Mouse (Mus musculus) testis, adult 2 months (tissue): ENCODE data around the gene Fnbp1. TPM values are rescaled to one million over a fixed set of nuclear protein-coding genes. Genes with fewer than 3 reads are reported as not detected.

Source experiments
- H3K27ac ChIP-seq: fragments of 200-500 bp; 2 replicates; pipeline ENCODE4 v1.5.1; 2012; ENCODE audit warnings: low read depth, low read length; ENCODE audit not compliant: control insufficient read depth, insufficient read depth
- H3K27me3 ChIP-seq: fragments of 200-500 bp; 2 replicates; pipeline ENCODE4 v1.6.1; 2012; ENCODE audit warnings: mild to moderate bottlenecking, low read length, moderate library complexity; ENCODE audit not compliant: control insufficient read depth, insufficient read depth
- H3K36me3 ChIP-seq: fragments of 200-500 bp; 2 replicates; pipeline ENCODE4 v1.6.1; 2012; ENCODE audit warnings: mild to moderate bottlenecking, low read length; ENCODE audit not compliant: control insufficient read depth, insufficient read depth
- H3K4me1 ChIP-seq: fragments of 200-500 bp; 2 replicates; pipeline ENCODE4 v1.6.1; 2012; ENCODE audit warnings: low read length; ENCODE audit not compliant: control insufficient read depth, insufficient read depth
- H3K4me3 ChIP-seq: fragments of 200-500 bp; 2 replicates; pipeline ENCODE4 v1.5.1; 2012; ENCODE audit warnings: low read depth, mild to moderate bottlenecking, low read length, moderate library complexity, mixed read lengths; ENCODE audit not compliant: control insufficient read depth
- CTCF ChIP-seq: fragments of 200-500 bp; IDR thresholded peaks from 2 replicates; pipeline ENCODE4 v1.5.1; 2012; ENCODE audit warnings: low read depth, mild to moderate bottlenecking, inconsistent platforms, low read length, moderate library complexity; ENCODE audit not compliant: control insufficient read depth, insufficient read depth, insufficient replicate concordance
- POLR2A ChIP-seq: fragments of 200-500 bp; IDR thresholded peaks from 2 replicates; pipeline ENCODE4 v1.6.1; 2012; ENCODE audit warnings: low read depth, mild to moderate bottlenecking, inconsistent platforms, low read length, moderate library complexity; ENCODE audit not compliant: control insufficient read depth
- polyA plus RNA-seq: library from polyadenylated mRNA; depleted of rRNA; stranded (reverse); fragments of >200 nt; gene quantifications from 2 replicates; pipeline ENCODE4 v1.2.3, GENCODE M21; 2012

The Fnbp1 gene
- polyA plus RNA-seq, 1 experiment: 6.3 TPM

- H3K36me3 ChIP-seq: no peaks in the 10 kb centered on the region
- H3K4me1 ChIP-seq: no peaks in the 10 kb centered on the region
- no peak overlapping the region for H3K27ac ChIP-seq
- TF ChIP-seq CTCF: no peak
- TF ChIP-seq POLR2A: no peak
- no peaks in the 10 kb centered on the region for H3K27me3 ChIP-seq
- H3K4me3 ChIP-seq: no peak overlapping the region
These were observed 35.8 kb downstream of the Fnbp1 start for GRCm38 (mm10) chr2:31106004-31106403.

- H3K4me3 ChIP-seq: no peak overlapping the region
- no peaks in the 10 kb centered on the region for H3K27me3 ChIP-seq
- H3K36me3 ChIP-seq: no peaks in the 10 kb centered on the region
- H3K27ac ChIP-seq: no peak overlapping the region
- TF ChIP-seq CTCF (no peak), POLR2A (no peak)
- H3K4me1 ChIP-seq: no peaks in the 10 kb centered on the region
These were observed 36.5 kb downstream of the Fnbp1 start for GRCm38 (mm10) chr2:31105279-31105678.

GRCm38 (mm10) chr2:31103321-31103720 is 38.5 kb downstream of the Fnbp1 start:
- H3K27me3 ChIP-seq: no peaks in the 10 kb centered on the region
- H3K36me3 ChIP-seq: no peaks in the 10 kb centered on the region
- H3K27ac ChIP-seq: no peak overlapping the region
- H3K4me1 ChIP-seq: no peaks in the 10 kb centered on the region
- no peak for TF ChIP-seq POLR2A
- no peak for TF ChIP-seq CTCF
- H3K4me3 ChIP-seq: no peak overlapping the region

GRCm38 (mm10) chr2:31101285-31101684 is 40.5 kb downstream of the Fnbp1 start:
- Histone ChIP-seq H3K27me3 (no peaks in the 10 kb centered on the region), H3K4me3 (no peak overlapping the region), H3K36me3 (no peaks in the 10 kb centered on the region), H3K4me1 (no peaks in the 10 kb centered on the region), H3K27ac (no peak overlapping the region)
- TF ChIP-seq CTCF (no peak), POLR2A (no peak)

- no peaks in the 10 kb centered on the region for H3K4me1 ChIP-seq
- H3K27me3 ChIP-seq: no peaks in the 10 kb centered on the region
- no peaks in the 10 kb centered on the region for H3K36me3 ChIP-seq
- H3K27ac ChIP-seq: no peak overlapping the region
- no peak overlapping the region for H3K4me3 ChIP-seq
- no peak for TF ChIP-seq POLR2A
- no peak for TF ChIP-seq CTCF
These were observed 42.7 kb downstream of the Fnbp1 start for GRCm38 (mm10) chr2:31099079-31099478.

GRCm38 (mm10) chr2:31098616-31099015 is 43.2 kb downstream of the Fnbp1 start:
- TF ChIP-seq POLR2A (no peak), CTCF (no peak)
- H3K27me3 ChIP-seq: no peaks in the 10 kb centered on the region
- no peaks in the 10 kb centered on the region for H3K36me3 ChIP-seq
- H3K4me1 ChIP-seq: no peaks in the 10 kb centered on the region
- H3K4me3 ChIP-seq: no peak overlapping the region
- no peak overlapping the region for H3K27ac ChIP-seq

- Histone ChIP-seq H3K27me3 (no peaks in the 10 kb centered on the region), H3K4me1 (no peaks in the 10 kb centered on the region), H3K36me3 (no peaks in the 10 kb centered on the region), H3K27ac (no peak overlapping the region), H3K4me3 (no peak overlapping the region)
- TF ChIP-seq CTCF (no peak), POLR2A (no peak)
These were observed 44.5 kb downstream of the Fnbp1 start for GRCm38 (mm10) chr2:31097276-31097675.

- Histone ChIP-seq H3K27me3 (no peaks in the 10 kb centered on the region), H3K36me3 (no peaks in the 10 kb centered on the region), H3K4me1 (no peaks in the 10 kb centered on the region), H3K4me3 (no peak overlapping the region), H3K27ac (no peak overlapping the region)
- TF ChIP-seq POLR2A: no peak
- TF ChIP-seq CTCF: no peak
These were observed 45.7 kb downstream of the Fnbp1 start for GRCm38 (mm10) chr2:31096119-31096518.

- Histone ChIP-seq H3K27me3 (no peaks in the 10 kb centered on the region), H3K4me3 (no peak overlapping the region), H3K36me3 (no peaks in the 10 kb centered on the region), H3K4me1 (no peaks in the 10 kb centered on the region), H3K27ac (no peak overlapping the region)
- TF ChIP-seq CTCF: no peak
- TF ChIP-seq POLR2A: no peak
These were observed 47.2 kb downstream of the Fnbp1 start for GRCm38 (mm10) chr2:31094565-31094964.
